Mouse (Mus musculus) stomach, postnatal 0 days (tissue): ENCODE results near the gene Rab7. TPM values are rescaled to one million over a fixed set of nuclear protein-coding genes. Genes with fewer than 3 reads are reported as not detected.
A peak's percentile ranks its signal among the peaks of the same experiment; 100 is the strongest.
"Not testable (repeated sequence)": the region's sequence is repeated elsewhere in the genome, so short reads cannot be mapped to it uniquely, and the experiment has no call there.

ENCODE experiments used
- ATAC-seq: fragments of 200-750 bp; cut with Nextera tagmentation; 2 replicates; pipeline ENCODE4 v1.8.0; 2017; ENCODE audit not compliant: low FRiP score, low TSS enrichment
- DNase-seq: peaks from one replicate; pipeline ENCODE4 v3.0.0-alpha.2; 2016; ENCODE audit warnings: low spot score
- H3K27ac ChIP-seq: fragments of 300-500 bp; sonication (generic); replicated peaks from 2 replicates; pipeline ENCODE4 v1.5.1; 2014; ENCODE audit warnings: mild to moderate bottlenecking, control low read depth
- H3K27me3 ChIP-seq: fragments of 300-500 bp; sonication (generic); 2 replicates; pipeline ENCODE4 v1.6.1; 2014; ENCODE audit warnings: low read length; ENCODE audit not compliant: control insufficient read depth, insufficient read depth
- H3K36me3 ChIP-seq: fragments of 300-500 bp; sonication (generic); 2 replicates; pipeline ENCODE4 v1.6.1; 2014; ENCODE audit warnings: low read length, mixed read lengths; ENCODE audit not compliant: control insufficient read depth, insufficient read depth
- H3K4me1 ChIP-seq: fragments of 300-500 bp; sonication (generic); replicated peaks from 2 replicates; pipeline ENCODE4 v1.6.1; 2014; ENCODE audit warnings: antibody characterized with exemption; ENCODE audit not compliant: control insufficient read depth, insufficient read depth
- H3K4me2 ChIP-seq: fragments of 300-500 bp; sonication (generic); replicated peaks from 2 replicates; pipeline ENCODE4 v1.6.1; 2014; ENCODE audit warnings: low read depth, mild to moderate bottlenecking, control low read depth, moderate library complexity
- H3K4me3 ChIP-seq: fragments of 300-500 bp; sonication (generic); 2 replicates; pipeline ENCODE4 v1.5.1; 2014; ENCODE audit warnings: low read depth, low read length, control low read depth
- H3K9ac ChIP-seq: fragments of 300-500 bp; sonication (generic); 2 replicates; pipeline ENCODE4 v1.6.1; 2014; ENCODE audit warnings: mild to moderate bottlenecking, low read length, control low read depth, mixed read lengths
- H3K9me3 ChIP-seq: fragments of 300-500 bp; sonication (generic); 2 replicates; pipeline ENCODE4 v1.6.1; 2016; ENCODE audit warnings: low read length; ENCODE audit not compliant: control insufficient read depth
- CTCF ChIP-seq: IDR thresholded peaks from 2 replicates; pipeline ENCODE4 v1.5.1; 2016; ENCODE audit warnings: antibody characterized with exemption, low read depth, mild to moderate bottlenecking, moderate library complexity
- EP300 ChIP-seq: optimal IDR thresholded peaks from 2 replicates; pipeline ENCODE3; 2016; ENCODE audit warnings: antibody characterized with exemption
- WGBS: fragments of 180-500 bp; shearing (Covaris S2); extraction: QIAGEN DNeasy Blood & Tissue Kit; methylation state at CpG from one replicate; pipeline ENCODE4 v1.1.7; 2014; 5-methylcytosine and 5-hydroxymethylcytosine counted together
- polyA plus RNA-seq: library from polyadenylated mRNA; unstranded; fragments of >200 nt; fragmentation: Nextera tagmentation; extraction: Ambion mirVana; gene quantifications from 2 replicates; pipeline ENCODE4 v1.2.1, GENCODE M21; 2015

Rab7 gene
- polyA plus RNA-seq, 1 experiment from 2014 or later = 179 TPM

- H3K9me3 ChIP-seq = no peaks in the 10 kb centered on the region
- no peak for TF ChIP-seq CTCF
- no peak for TF ChIP-seq EP300
- H3K36me3 ChIP-seq = peaks cover 14% of the 10 kb centered on the region
- H3K4me2 ChIP-seq = no peak overlapping the region
- 93% methylated on average over 4 of the region's 4 CpGs for WGBS
- no peaks in the 10 kb centered on the region for H3K4me1 ChIP-seq
- no peak overlapping the region for H3K4me3 ChIP-seq
- no peaks in the 10 kb centered on the region for H3K27me3 ChIP-seq
- ATAC-seq (no peak), DNase-seq (no peak)
- no peak overlapping the region for H3K27ac ChIP-seq
- H3K9ac ChIP-seq = no peak overlapping the region
Measured at GRCm38 (mm10) chr6:88009209-88009608, 35.9 kb downstream of the Rab7 start.

DNA sequence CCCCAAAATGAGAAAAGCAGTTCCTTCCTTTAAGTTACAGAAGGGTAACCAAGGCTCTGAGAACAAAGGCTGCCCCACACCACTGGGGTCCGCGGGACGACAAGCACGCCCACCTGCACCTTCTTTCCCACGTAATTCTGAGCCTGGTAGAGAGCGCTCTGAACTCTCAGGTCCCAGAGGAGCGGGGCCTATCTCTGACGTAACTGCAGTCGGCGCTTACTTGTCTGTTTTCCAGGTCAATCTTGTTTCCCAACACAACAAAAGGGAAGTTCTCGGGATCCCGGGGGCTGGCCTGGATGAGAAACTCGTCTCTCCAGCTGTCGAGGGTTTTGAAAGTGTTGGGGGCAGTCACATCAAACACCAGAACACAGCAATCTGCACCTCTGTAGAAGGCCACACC lies 40.3 kb downstream of the Rab7 start:
- DNase-seq, H3K27me3 ChIP-seq, H3K4me2 ChIP-seq, H3K9ac ChIP-seq, H3K4me1 ChIP-seq, H3K27ac ChIP-seq, H3K9me3 ChIP-seq, ATAC-seq, H3K4me3 ChIP-seq: not testable (repeated sequence)
- WGBS = 86% methylated on average over 12 of the region's 14 CpGs
- peaks cover 35% of the 10 kb centered on the region for H3K36me3 ChIP-seq

GRCm38 (mm10) chr6:88003439-88003838 lies 41.6 kb downstream of the Rab7 start:
- TF ChIP-seq EP300 (no peak), CTCF (no peak)
- no peak for DNase-seq
- Histone ChIP-seq H3K9me3 (no peaks in the 10 kb centered on the region), H3K4me1 (no peaks in the 10 kb centered on the region), H3K4me3 (no peak overlapping the region), H3K27ac (no peak overlapping the region), H3K4me2 (no peak overlapping the region), H3K36me3 (peaks cover 35% of the 10 kb centered on the region), H3K27me3 (no peaks in the 10 kb centered on the region), H3K9ac (no peak overlapping the region)
- 66% methylated on average over 4 of the region's 4 CpGs for WGBS
- peak; percentile 61 for ATAC-seq

DNA sequence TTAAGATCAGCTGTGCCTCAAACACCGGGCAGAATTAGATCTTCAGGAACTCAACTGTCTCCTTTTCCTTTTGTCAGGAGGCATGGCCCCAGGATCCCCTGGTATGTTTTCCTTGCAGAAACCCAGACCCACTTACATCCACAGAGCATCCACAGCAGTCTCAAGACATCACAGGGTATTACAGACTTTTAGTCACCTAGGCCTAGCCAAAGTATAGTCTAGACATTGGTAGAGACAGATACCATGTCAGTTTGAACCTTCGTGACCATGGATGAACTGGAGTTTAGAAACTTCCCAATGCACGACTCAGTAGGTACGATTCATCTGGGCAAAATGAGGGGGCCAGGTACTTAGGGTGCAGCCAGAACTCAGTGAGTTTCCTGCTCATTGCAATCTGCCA lies 46.7 kb downstream of the Rab7 start:
- no peaks in the 10 kb centered on the region for H3K27me3 ChIP-seq
- peaks cover 5% of the 10 kb centered on the region; the same call in 1 of the 2 replicates for H3K4me1 ChIP-seq
- 80% methylated on average over 4 of the region's 4 CpGs for WGBS
- TF ChIP-seq CTCF (no peak), EP300 (no peak)
- no peak overlapping the region for H3K4me3 ChIP-seq
- no peaks in the 10 kb centered on the region for H3K9me3 ChIP-seq
- no peak overlapping the region for H3K4me2 ChIP-seq
- peaks cover 17% of the 10 kb centered on the region for H3K36me3 ChIP-seq
- H3K27ac ChIP-seq = no peak overlapping the region
- no peak for ATAC-seq
- no peak overlapping the region for H3K9ac ChIP-seq
- DNase-seq = no peak

DNA sequence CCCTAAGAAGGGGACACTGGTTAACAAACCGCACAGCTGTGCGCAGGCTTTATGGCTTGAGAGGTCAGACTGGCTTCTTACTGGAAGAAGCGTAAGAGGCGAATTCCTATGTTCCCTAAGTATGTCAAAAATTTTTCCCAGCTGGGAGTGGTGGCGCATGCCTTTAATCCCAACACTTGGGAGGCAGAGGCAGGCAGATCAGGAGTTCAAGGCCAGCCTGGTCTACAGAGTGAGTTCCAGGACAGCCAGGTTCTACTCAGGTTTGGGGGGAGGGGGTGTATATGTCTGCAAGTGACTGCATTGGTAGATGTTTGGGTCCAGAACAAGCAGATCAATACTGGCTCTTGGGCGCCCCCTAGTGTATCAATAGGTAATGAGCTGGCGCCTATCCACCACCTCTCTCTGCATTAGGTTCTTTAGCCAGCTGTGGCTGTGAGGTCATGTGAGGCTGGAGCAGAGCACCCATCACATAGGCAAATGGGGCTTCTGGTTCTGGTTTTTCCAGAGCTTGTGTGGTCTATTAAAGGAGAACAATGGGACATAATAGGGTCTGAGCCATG lies 47.3 kb downstream of the Rab7 start:
- no peak for TF ChIP-seq EP300
- peak; percentile 81 for TF ChIP-seq CTCF
- DNase-seq (peak; percentile 77), ATAC-seq (peak; percentile 50)
- no peak overlapping the region for H3K27ac ChIP-seq
- H3K4me1 ChIP-seq = peaks cover 6% of the 10 kb centered on the region; the same call in 1 of the 2 replicates
- H3K9me3 ChIP-seq = no peaks in the 10 kb centered on the region
- peaks cover 14% of the 10 kb centered on the region for H3K36me3 ChIP-seq
- 59% methylated on average over 7 of the region's 7 CpGs for WGBS
- no peaks in the 10 kb centered on the region for H3K27me3 ChIP-seq
- no peak overlapping the region for H3K4me3 ChIP-seq
- H3K4me2 ChIP-seq = no peak overlapping the region
- no peak overlapping the region for H3K9ac ChIP-seq

GRCm38 (mm10) chr6:87996606-87997005 lies 48.5 kb downstream of the Rab7 start:
- Histone ChIP-seq H3K27ac (no peak overlapping the region), H3K4me3 (no peak overlapping the region), H3K9me3 (no peaks in the 10 kb centered on the region), H3K4me2 (no peak overlapping the region), H3K36me3 (peaks cover 4% of the 10 kb centered on the region), H3K27me3 (no peaks in the 10 kb centered on the region), H3K9ac (no peak overlapping the region), H3K4me1 (peaks cover 6% of the 10 kb centered on the region; the same call in 1 of the 2 replicates)
- ATAC-seq (no peak), DNase-seq (no peak)
- WGBS = 75% methylated on average over 9 of the region's 9 CpGs
- no peak for TF ChIP-seq EP300
- no peak for TF ChIP-seq CTCF
